Mouse (Mus musculus): ENCODE results near the gene Eif4e3. TPM values are rescaled to one million over a fixed set of nuclear protein-coding genes. Genes with fewer than 3 reads are reported as not detected.

The Eif4e3 gene
- polyA plus RNA-seq, 1 experiment, result 2.6 TPM

DNA sequence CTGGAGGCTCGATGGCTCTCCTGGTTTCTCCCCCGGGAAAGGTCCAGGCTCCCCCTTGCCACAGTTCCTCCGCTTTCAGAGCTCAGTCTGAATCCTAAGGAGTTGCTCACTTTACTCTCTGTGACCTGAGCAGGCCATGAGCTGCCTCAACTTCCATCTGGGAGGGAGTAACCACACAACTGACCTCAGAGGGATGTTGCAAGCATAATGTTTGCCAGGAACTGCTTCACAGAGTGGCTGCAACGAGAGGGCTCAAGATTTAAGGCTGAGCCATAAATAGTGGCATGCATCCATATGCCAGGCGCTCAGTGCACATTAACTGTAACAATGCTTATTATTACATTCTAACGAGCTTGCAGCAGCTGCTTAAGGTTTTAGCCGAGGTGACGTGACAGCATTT, 29.8 kb downstream of the Eif4e3 start:
- no peaks in the 10 kb centered on the region for H3K27me3 ChIP-seq (ENCODE audit: control insufficient read depth, insufficient read depth, low read length)
- TF ChIP-seq POLR2A (IDR thresholded peaks at IDR 0.05; ENCODE audit: low read depth, low read length) (no peak), CTCF (IDR thresholded peaks at IDR 0.05; ENCODE audit: extremely low read depth, insufficient read length, insufficient replicate concordance, low read depth, low read length) (no peak)
- H3K4me1 ChIP-seq (ENCODE audit: control insufficient read depth, insufficient read depth, insufficient read length, low read length), result no peaks in the 10 kb centered on the region
- H3K27ac ChIP-seq (ENCODE audit: insufficient read depth, low read depth, low read length), result no peak overlapping the region
- H3K4me3 ChIP-seq (ENCODE audit: low read depth, low read length), result no peak overlapping the region
- H3K36me3 ChIP-seq (ENCODE audit: control insufficient read depth, insufficient read depth, low read length), result peaks cover 10% of the 10 kb centered on the region
- 68% methylated on average over 8 of the region's 8 CpGs for WGBS

DNA sequence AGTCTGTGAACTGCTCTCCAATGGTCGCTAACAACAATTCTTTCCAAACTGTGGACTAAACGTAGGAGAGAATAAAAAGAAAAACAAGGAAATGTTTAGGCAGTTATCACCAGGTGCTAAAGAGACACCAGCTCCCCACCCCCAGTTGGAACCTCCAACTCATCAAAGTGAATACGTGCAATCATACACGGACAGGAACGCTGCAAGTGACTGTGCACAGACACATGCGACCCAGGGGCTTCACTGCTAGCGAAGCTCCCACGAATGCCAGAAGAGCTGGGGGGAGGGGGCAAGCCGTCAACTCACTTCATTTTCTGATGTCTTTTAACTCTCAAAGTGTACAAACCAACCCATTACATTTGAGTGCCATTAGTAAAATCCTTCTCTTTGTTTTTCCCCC, 30.4 kb downstream of the Eif4e3 start:
- H3K36me3 ChIP-seq (ENCODE audit: control insufficient read depth, insufficient read depth, low read length), result peaks cover 12% of the 10 kb centered on the region
- H3K27me3 ChIP-seq (ENCODE audit: control insufficient read depth, insufficient read depth, low read length), result no peaks in the 10 kb centered on the region
- no peaks in the 10 kb centered on the region for H3K4me1 ChIP-seq (ENCODE audit: control insufficient read depth, insufficient read depth, insufficient read length, low read length)
- TF ChIP-seq CTCF (IDR thresholded peaks at IDR 0.05; ENCODE audit: extremely low read depth, insufficient read length, insufficient replicate concordance, low read depth, low read length) (no peak), POLR2A (IDR thresholded peaks at IDR 0.05; ENCODE audit: low read depth, low read length) (no peak)
- no peak overlapping the region for H3K27ac ChIP-seq (ENCODE audit: insufficient read depth, low read depth, low read length)
- WGBS, result 45% methylated on average over 9 of the region's 9 CpGs
- H3K4me3 ChIP-seq (ENCODE audit: low read depth, low read length), result no peak overlapping the region

DNA sequence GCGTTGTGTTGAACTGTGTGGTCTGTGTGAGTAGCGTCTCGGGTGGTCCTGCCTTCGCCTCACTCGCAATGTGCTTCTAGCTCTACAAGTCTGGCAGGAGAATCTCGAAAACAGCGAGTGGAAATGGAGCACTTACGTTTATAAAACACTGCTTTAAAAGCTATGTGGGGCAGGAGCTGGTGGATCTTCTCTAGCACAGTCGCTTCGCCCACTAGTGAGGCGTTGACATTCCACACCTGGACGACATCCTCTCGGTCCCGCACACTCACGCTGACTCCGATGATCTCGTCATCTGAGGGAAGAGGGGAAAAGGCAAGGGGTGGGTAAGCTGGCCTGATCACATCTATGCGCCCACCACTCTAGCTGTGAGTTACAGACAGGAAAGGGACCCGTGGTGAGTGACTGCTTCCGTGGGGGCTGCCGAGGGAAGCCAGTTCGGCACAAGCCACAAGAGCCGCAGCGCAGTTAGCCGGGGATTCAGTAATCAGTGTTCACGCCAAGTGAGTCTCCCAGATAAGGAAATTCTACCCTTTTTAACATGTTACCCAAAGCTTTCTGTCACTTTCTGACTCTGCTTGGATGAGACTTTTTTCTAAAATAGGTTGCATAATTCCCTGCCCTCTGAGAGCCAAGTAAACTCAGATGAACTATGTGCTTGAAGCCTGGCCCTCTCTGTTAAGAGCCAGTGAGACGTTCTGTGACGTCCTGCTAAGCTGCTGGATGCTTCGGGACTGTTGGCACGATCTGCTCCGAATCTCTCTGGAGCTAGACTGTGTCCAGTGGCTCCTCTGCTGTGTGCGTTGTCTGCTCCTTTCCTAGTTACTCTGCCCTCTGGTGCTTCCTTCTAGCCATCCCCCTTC, 34.2 kb downstream of the Eif4e3 start:
- Histone ChIP-seq H3K4me3 (ENCODE audit: low read depth, low read length) (no peak overlapping the region), H3K27me3 (ENCODE audit: control insufficient read depth, insufficient read depth, low read length) (no peaks in the 10 kb centered on the region), H3K4me1 (ENCODE audit: control insufficient read depth, insufficient read depth, insufficient read length, low read length) (no peaks in the 10 kb centered on the region), H3K36me3 (ENCODE audit: control insufficient read depth, insufficient read depth, low read length) (peaks cover 5% of the 10 kb centered on the region; the same call in 1 of the 2 replicates), H3K27ac (ENCODE audit: insufficient read depth, low read depth, low read length) (no peak overlapping the region)
- WGBS, result 84% methylated on average over 32 of the region's 32 CpGs
- no peak for TF ChIP-seq CTCF (IDR thresholded peaks at IDR 0.05; ENCODE audit: extremely low read depth, insufficient read length, insufficient replicate concordance, low read depth, low read length)
- no peak for TF ChIP-seq POLR2A (IDR thresholded peaks at IDR 0.05; ENCODE audit: low read depth, low read length)

DNA sequence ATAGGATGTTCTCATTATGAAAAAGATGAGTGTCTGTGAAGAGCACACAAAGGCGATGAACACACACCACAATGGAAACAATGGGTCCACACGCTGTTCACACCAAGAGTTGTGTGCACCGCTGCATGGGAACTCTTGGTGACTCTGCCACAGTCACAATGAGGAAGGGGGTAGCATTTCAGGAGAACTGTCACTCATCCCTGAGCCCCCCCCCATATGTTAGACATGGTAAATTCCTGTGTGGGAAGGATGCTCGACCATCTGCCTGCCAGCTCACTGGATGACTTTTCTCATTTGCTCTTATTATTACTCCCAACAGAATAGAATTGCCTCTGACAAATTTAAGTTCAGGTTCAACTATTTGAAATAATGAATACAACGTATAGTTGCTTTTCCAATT, 34.9 kb downstream of the Eif4e3 start:
- Histone ChIP-seq H3K27ac (ENCODE audit: insufficient read depth, low read depth, low read length) (no peak overlapping the region), H3K36me3 (ENCODE audit: control insufficient read depth, insufficient read depth, low read length) (peaks cover 5% of the 10 kb centered on the region; the same call in 1 of the 2 replicates), H3K4me3 (ENCODE audit: low read depth, low read length) (no peak overlapping the region), H3K27me3 (ENCODE audit: control insufficient read depth, insufficient read depth, low read length) (no peaks in the 10 kb centered on the region), H3K4me1 (ENCODE audit: control insufficient read depth, insufficient read depth, insufficient read length, low read length) (no peaks in the 10 kb centered on the region)
- no peak for TF ChIP-seq POLR2A (IDR thresholded peaks at IDR 0.05; ENCODE audit: low read depth, low read length)
- no peak for TF ChIP-seq CTCF (IDR thresholded peaks at IDR 0.05; ENCODE audit: extremely low read depth, insufficient read length, insufficient replicate concordance, low read depth, low read length)
- 85% methylated on average over 5 of the region's 5 CpGs for WGBS

GRCm38 (mm10) chr6:99629726-99630458, 36.7 kb downstream of the Eif4e3 start:
- Histone ChIP-seq H3K27me3 (ENCODE audit: control insufficient read depth, insufficient read depth, low read length) (no peaks in the 10 kb centered on the region), H3K36me3 (ENCODE audit: control insufficient read depth, insufficient read depth, low read length) (peaks cover 4% of the 10 kb centered on the region; the same call in 1 of the 2 replicates), H3K4me3 (ENCODE audit: low read depth, low read length) (no peak overlapping the region), H3K27ac (ENCODE audit: insufficient read depth, low read depth, low read length) (no peak overlapping the region), H3K4me1 (ENCODE audit: control insufficient read depth, insufficient read depth, insufficient read length, low read length) (no peaks in the 10 kb centered on the region; the same call in 1 of the 2 replicates)
- 79% methylated on average over 8 of the region's 8 CpGs for WGBS
- TF ChIP-seq POLR2A (IDR thresholded peaks at IDR 0.05; ENCODE audit: low read depth, low read length), result no peak
- no peak for TF ChIP-seq CTCF (IDR thresholded peaks at IDR 0.05; ENCODE audit: extremely low read depth, insufficient read length, insufficient replicate concordance, low read depth, low read length)

GRCm38 (mm10) chr6:99626347-99626746, 40.2 kb downstream of the Eif4e3 start:
- Histone ChIP-seq H3K27ac (ENCODE audit: insufficient read depth, low read depth, low read length) (no peak overlapping the region), H3K4me3 (ENCODE audit: low read depth, low read length) (no peak overlapping the region), H3K36me3 (ENCODE audit: control insufficient read depth, insufficient read depth, low read length) (no peaks in the 10 kb centered on the region), H3K27me3 (ENCODE audit: control insufficient read depth, insufficient read depth, low read length) (no peaks in the 10 kb centered on the region), H3K4me1 (ENCODE audit: control insufficient read depth, insufficient read depth, insufficient read length, low read length) (no peaks in the 10 kb centered on the region; the same call in 1 of the 2 replicates)
- 79% methylated on average over 2 of the region's 2 CpGs for WGBS
- TF ChIP-seq POLR2A (IDR thresholded peaks at IDR 0.05; ENCODE audit: low read depth, low read length), result no peak
- TF ChIP-seq CTCF (IDR thresholded peaks at IDR 0.05; ENCODE audit: extremely low read depth, insufficient read length, insufficient replicate concordance, low read depth, low read length), result no peak

DNA sequence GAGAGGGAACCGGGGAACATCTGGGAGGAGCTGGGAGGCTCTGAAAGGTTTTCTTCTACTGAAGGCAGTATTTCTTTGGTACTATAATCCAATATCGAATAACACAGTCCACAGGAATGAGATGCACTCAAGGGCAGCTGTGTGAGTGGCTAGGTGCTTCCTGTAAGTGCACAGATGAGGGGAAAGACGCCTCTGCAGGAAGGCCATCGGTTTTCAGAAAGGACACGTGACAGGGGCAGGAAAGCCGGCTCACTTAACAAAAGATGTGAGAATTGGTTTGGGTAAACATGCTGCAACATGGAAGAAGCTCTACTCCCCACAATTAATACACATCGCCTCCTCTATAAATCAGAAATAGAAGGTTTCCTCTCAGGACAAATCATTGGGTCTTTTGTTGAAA, 40.8 kb downstream of the Eif4e3 start:
- Histone ChIP-seq H3K27me3 (ENCODE audit: control insufficient read depth, insufficient read depth, low read length) (no peaks in the 10 kb centered on the region), H3K4me3 (ENCODE audit: low read depth, low read length) (no peak overlapping the region), H3K4me1 (ENCODE audit: control insufficient read depth, insufficient read depth, insufficient read length, low read length) (no peaks in the 10 kb centered on the region; the same call in 1 of the 2 replicates), H3K27ac (ENCODE audit: insufficient read depth, low read depth, low read length) (no peak overlapping the region), H3K36me3 (ENCODE audit: control insufficient read depth, insufficient read depth, low read length) (no peaks in the 10 kb centered on the region)
- no peak for TF ChIP-seq CTCF (IDR thresholded peaks at IDR 0.05; ENCODE audit: extremely low read depth, insufficient read length, insufficient replicate concordance, low read depth, low read length)
- TF ChIP-seq POLR2A (IDR thresholded peaks at IDR 0.05; ENCODE audit: low read depth, low read length), result no peak
- WGBS, result 48% methylated on average over 7 of the region's 7 CpGs

Measured in small intestine, adult 2 months (tissue).